Mouse (Mus musculus): ENCODE measurements around the gene Txnrd2.

The Txnrd2 gene

GRCm38 (mm10) chr16:18426215-18426791 lies at the start of gene Txnrd2:
Gene Txnrd2, plus strand, starts transcription at chr16:18426384.
- peak; percentile 82 for DNase-seq (ENCODE audit: low read depth)

- no peak for DNase-seq (ENCODE audit: low read depth)
Observed at GRCm38 (mm10) chr16:18377203-18377602, 49.0 kb upstream of the Txnrd2 start.

GRCm38 (mm10) chr16:18378489-18378888 lies 47.7 kb upstream of the Txnrd2 start:
- no peak for DNase-seq (ENCODE audit: low read depth)

GRCm38 (mm10) chr16:18379338-18380001 lies 46.7 kb upstream of the Txnrd2 start:
- no peak for DNase-seq (ENCODE audit: low read depth)

GRCm38 (mm10) chr16:18380495-18381063 lies 45.6 kb upstream of the Txnrd2 start:
- DNase-seq (ENCODE audit: low read depth) = no peak

GRCm38 (mm10) chr16:18381621-18382258 lies 44.4 kb upstream of the Txnrd2 start:
- no peak for DNase-seq (ENCODE audit: low read depth)

GRCm38 (mm10) chr16:18383045-18383726 lies 43.0 kb upstream of the Txnrd2 start:
- DNase-seq (ENCODE audit: low read depth) = no peak

- DNase-seq (ENCODE audit: low read depth) = no peak
Observed at GRCm38 (mm10) chr16:18383756-18384155, 42.4 kb upstream of the Txnrd2 start.

GRCm38 (mm10) chr16:18384211-18384610 lies 42.0 kb upstream of the Txnrd2 start:
- no peak for DNase-seq (ENCODE audit: low read depth)

- DNase-seq (ENCODE audit: low read depth) = no peak
Observed at GRCm38 (mm10) chr16:18384659-18385058, 41.5 kb upstream of the Txnrd2 start.

GRCm38 (mm10) chr16:18385411-18385810 lies 40.8 kb upstream of the Txnrd2 start:
- no peak for DNase-seq (ENCODE audit: low read depth)

GRCm38 (mm10) chr16:18386451-18386850 lies 39.7 kb upstream of the Txnrd2 start:
- DNase-seq (ENCODE audit: low read depth) = no peak

- no peak for DNase-seq (ENCODE audit: low read depth)
Observed at GRCm38 (mm10) chr16:18386972-18387371, 39.2 kb upstream of the Txnrd2 start.

- DNase-seq (ENCODE audit: low read depth) = no peak
Observed at GRCm38 (mm10) chr16:18387704-18388582, 38.2 kb upstream of the Txnrd2 start.

- no peak for DNase-seq (ENCODE audit: low read depth)
Observed at GRCm38 (mm10) chr16:18388583-18389435, 37.4 kb upstream of the Txnrd2 start.

- no peak for DNase-seq (ENCODE audit: low read depth)
Observed at GRCm38 (mm10) chr16:18390399-18390798, 35.8 kb upstream of the Txnrd2 start.

- DNase-seq (ENCODE audit: low read depth) = no peak
Observed at GRCm38 (mm10) chr16:18391127-18391526, 35.1 kb upstream of the Txnrd2 start.

- no peak for DNase-seq (ENCODE audit: low read depth)
Observed at GRCm38 (mm10) chr16:18391728-18392127, 34.5 kb upstream of the Txnrd2 start.

GRCm38 (mm10) chr16:18392469-18393426 lies 33.4 kb upstream of the Txnrd2 start:
- peak; percentile 77 for DNase-seq (ENCODE audit: low read depth)

Data from induced T-regulatory cell, adult 2 months (primary cell).